Mouse (Mus musculus) adrenal gland (tissue): Measurements from ENCODE around the gene Myo15.
"Not testable (repeated sequence)": the region's sequence is repeated elsewhere in the genome, so short reads cannot be mapped to it uniquely, and the experiment has no call there.

Experiments
- intact Hi-C: fragments of 180-260 bp; cut with DNase I; formaldehyde crosslinking; loops from one replicate; pipeline ENCODE4 v1.15.1; 2025

Myo15 gene

GRCm38 (mm10) chr11:60543211-60543610 is 74.1 kb downstream of the Myo15 start:
- intact Hi-C loops = not testable (repeated sequence)

- intact Hi-C loops = no loop called here
Observed at GRCm38 (mm10) chr11:60545433-60545832, 76.3 kb downstream of the Myo15 start.

- intact Hi-C loops = no loop called here
Observed at GRCm38 (mm10) chr11:60548112-60548511, 79.0 kb downstream of the Myo15 start.

- intact Hi-C loops = no loop called here
Observed at GRCm38 (mm10) chr11:60553091-60553490, 84.0 kb downstream of the Myo15 start.

- intact Hi-C loops = no loop called here
Observed at GRCm38 (mm10) chr11:60557675-60558074, 88.5 kb downstream of the Myo15 start.

- intact Hi-C loops = no loop called here
Observed at GRCm38 (mm10) chr11:60559342-60559741, 90.2 kb downstream of the Myo15 start.

GRCm38 (mm10) chr11:60574006-60574405 is 104.9 kb downstream of the Myo15 start:
- intact Hi-C loops = not testable (repeated sequence)
